19 mouse cellular contexts compared by ENCODE assay signal in genomic region chr12:85615486-85615885, GRCm38 (mm10).
"Had no signal": no experiment of that assay in that cellular context is flagged by ENCODE, and none has a peak within 500 bp of the region (broad histone marks: within the 10 kb centered on the region; RNA-seq: fewer than 3 reads in every experiment).

No protein-coding gene starts in this region.

- H3K4me3 ChIP-seq: kidney, embryonic 15.5 days; liver, embryonic 13.5 days; midbrain, embryonic 13.5 days; neural tube, embryonic 12.5 days; neural tube, embryonic 15.5 days had no signal

- H3K4me1 ChIP-seq: liver, embryonic 13.5 days had no signal

- H3K9me3 ChIP-seq: kidney, embryonic 15.5 days; liver, embryonic 13.5 days; midbrain, embryonic 13.5 days; neural tube, embryonic 12.5 days; neural tube, embryonic 15.5 days had no signal

- H3K27me3 ChIP-seq: kidney, embryonic 15.5 days; liver, embryonic 13.5 days; midbrain, embryonic 13.5 days; neural tube, embryonic 12.5 days; neural tube, embryonic 15.5 days had no signal

- H3K4me2 ChIP-seq: kidney, embryonic 15.5 days; liver, embryonic 13.5 days; midbrain, embryonic 13.5 days; neural tube, embryonic 12.5 days; neural tube, embryonic 15.5 days had no signal

- H3K27ac ChIP-seq: kidney, embryonic 15.5 days; liver, embryonic 13.5 days; midbrain, embryonic 13.5 days; neural tube, embryonic 12.5 days; neural tube, embryonic 15.5 days; stomach, postnatal 0 days had no signal

- DNase-seq: kidney, adult 11 months; kidney, adult 8-10 months; kidney, postnatal 10 days; kidney, postnatal 36 days; liver, embryonic 13.5 days; lung, adult 2 months; lung, postnatal 14 days; lung, postnatal 4 days; right cerebral cortex, adult 18-20 months; right cerebral cortex, postnatal 14 days; right cerebral cortex, postnatal 4 days; thymus, adult 2 months; thymus, postnatal 14 days; thymus, postnatal 4 days had no signal
